Mouse (Mus musculus): ENCODE data around the gene Selenof. TPM values are rescaled to one million over a fixed set of nuclear protein-coding genes. Genes with fewer than 3 reads are reported as not detected.

Gene Selenof
- polyA plus RNA-seq, 1 experiment from 2014 or later, result 316 TPM

Other genes starting within 250 kb of the Selenof start
- gene Hs2st1, start 123 bp upstream of the Selenof start, polyA plus RNA-seq (2015; fragmentation: Nextera tagmentation; extraction: Ambion mirVana), result 2.2 and 3.1 TPM in 2 replicates
- 88.0 and 103 TPM in 2 replicates for gene Sh3glb1, start 150.0 kb downstream of the Selenof start, polyA plus RNA-seq (2015; fragmentation: Nextera tagmentation; extraction: Ambion mirVana)
- 2.6 and 3.4 TPM in 2 replicates for gene Clca3a1, start 190.7 kb downstream of the Selenof start, polyA plus RNA-seq (2015; fragmentation: Nextera tagmentation; extraction: Ambion mirVana)
- 0.03 TPM in 1 of 2 replicates, not detected in the other for gene Clca3a2, start 249.2 kb downstream of the Selenof start, polyA plus RNA-seq (2015; fragmentation: Nextera tagmentation; extraction: Ambion mirVana)

Data from liver, embryonic 13.5 days (tissue).